Mouse (Mus musculus) liver, embryonic 14.5 days (tissue): Measurements from ENCODE around the gene Parp16. TPM values are rescaled to one million over a fixed set of nuclear protein-coding genes. Genes with fewer than 3 reads are reported as not detected.

Experiments used
- ATAC-seq: fragments of 200-750 bp; cut with Nextera tagmentation; 2 replicates; pipeline ENCODE4 v1.8.0; 2017; ENCODE audit warnings: moderate number of reproducible peaks, mild to moderate bottlenecking, moderate library complexity; ENCODE audit not compliant: insufficient read depth
- DNase-seq, 3 experiments: peaks; one replicate each; pipeline ENCODE4 v3.0.0-alpha.2; 2012 to 2013; ENCODE audit warnings: low read depth in 3 of 3, low spot score in 3 of 3
- H3K27ac ChIP-seq: fragments of 300-500 bp; sonication (generic); 2 replicates; pipeline ENCODE4 v1.5.1; 2014; ENCODE audit warnings: moderate library complexity, mild to moderate bottlenecking, control low read depth, inconsistent platforms
- H3K27me3 ChIP-seq: fragments of 300-500 bp; sonication (generic); 2 replicates; pipeline ENCODE4 v1.6.1; 2014; ENCODE audit warnings: mild to moderate bottlenecking, low read length, moderate library complexity; ENCODE audit not compliant: control insufficient read depth, insufficient read depth
- H3K36me3 ChIP-seq: fragments of 300-500 bp; sonication (generic); replicated peaks from 2 replicates; pipeline ENCODE4 v1.6.1; 2014; ENCODE audit warnings: low read depth; ENCODE audit not compliant: control insufficient read depth, insufficient read depth
- H3K4me1 ChIP-seq, 2 experiments: fragments of 200-500 bp in 1 of 2; fragments of 300-500 bp in 1 of 2; sonication (generic) in 1 of 2; replicated peaks; 2 replicates each; pipeline ENCODE4 v1.6.1; 2012 to 2014; ENCODE audit warnings: antibody characterized with exemption in 1 of 2, inconsistent platforms in 1 of 2, low read length in 1 of 2; ENCODE audit not compliant: control insufficient read depth in 2 of 2, insufficient read depth in 2 of 2
- H3K4me2 ChIP-seq: fragments of 300-500 bp; sonication (generic); 2 replicates; pipeline ENCODE4 v1.6.1; 2014; ENCODE audit warnings: low read depth, mild to moderate bottlenecking, control low read depth, moderate library complexity
- H3K4me3 ChIP-seq, 2 experiments: fragments of 200-500 bp in 1 of 2; fragments of 300-500 bp in 1 of 2; sonication (generic) in 1 of 2; 2 replicates each; pipeline ENCODE4 v1.5.1; 2012 to 2014; ENCODE audit warnings: low read depth in 2 of 2, low read length in 2 of 2, mild to moderate bottlenecking in 2 of 2, control low read depth in 1 of 2, inconsistent platforms in 1 of 2, moderate library complexity in 1 of 2; ENCODE audit not compliant: insufficient read depth in 1 of 2
- H3K9ac ChIP-seq: fragments of 300-500 bp; sonication (generic); replicated peaks from 2 replicates; pipeline ENCODE4 v1.6.1; 2014; ENCODE audit warnings: mild to moderate bottlenecking, control low read depth, moderate library complexity
- H3K9me3 ChIP-seq: fragments of 300-500 bp; sonication (generic); 2 replicates; pipeline ENCODE4 v1.6.1; 2016; ENCODE audit warnings: low read length, mixed read lengths; ENCODE audit not compliant: control insufficient read depth
- CTCF ChIP-seq: IDR thresholded peaks from 2 replicates; pipeline ENCODE4 v1.5.1; 2016; ENCODE audit warnings: antibody characterized with exemption, low read depth, control low read depth
- EP300 ChIP-seq: IDR thresholded peaks from 2 replicates; pipeline ENCODE4 v1.6.1; 2016; ENCODE audit warnings: antibody characterized with exemption, low read depth
- WGBS: fragments of 180-500 bp; shearing (Covaris S2); extraction: QIAGEN DNeasy Blood & Tissue Kit; methylation state at CpG from one replicate; pipeline ENCODE4 v1.1.7; 2014; ENCODE audit not compliant: insufficient replicate concordance; 5-methylcytosine and 5-hydroxymethylcytosine counted together
- polyA plus RNA-seq, 2 experiments: library from polyadenylated mRNA; depleted of rRNA in 1 of 2; stranded (reverse) in 1 of 2; unstranded in 1 of 2; fragments of >200 nt; fragmentation: Nextera tagmentation in 1 of 2; extraction: Ambion mirVana in 1 of 2; gene quantifications; 2 replicates each; pipeline versions ENCODE4 v1.2.1 to v1.2.3; 2012 to 2014

Parp16 gene
- polyA plus RNA-seq, 2 experiments: 5.7 to 7.2 TPM

DNA sequence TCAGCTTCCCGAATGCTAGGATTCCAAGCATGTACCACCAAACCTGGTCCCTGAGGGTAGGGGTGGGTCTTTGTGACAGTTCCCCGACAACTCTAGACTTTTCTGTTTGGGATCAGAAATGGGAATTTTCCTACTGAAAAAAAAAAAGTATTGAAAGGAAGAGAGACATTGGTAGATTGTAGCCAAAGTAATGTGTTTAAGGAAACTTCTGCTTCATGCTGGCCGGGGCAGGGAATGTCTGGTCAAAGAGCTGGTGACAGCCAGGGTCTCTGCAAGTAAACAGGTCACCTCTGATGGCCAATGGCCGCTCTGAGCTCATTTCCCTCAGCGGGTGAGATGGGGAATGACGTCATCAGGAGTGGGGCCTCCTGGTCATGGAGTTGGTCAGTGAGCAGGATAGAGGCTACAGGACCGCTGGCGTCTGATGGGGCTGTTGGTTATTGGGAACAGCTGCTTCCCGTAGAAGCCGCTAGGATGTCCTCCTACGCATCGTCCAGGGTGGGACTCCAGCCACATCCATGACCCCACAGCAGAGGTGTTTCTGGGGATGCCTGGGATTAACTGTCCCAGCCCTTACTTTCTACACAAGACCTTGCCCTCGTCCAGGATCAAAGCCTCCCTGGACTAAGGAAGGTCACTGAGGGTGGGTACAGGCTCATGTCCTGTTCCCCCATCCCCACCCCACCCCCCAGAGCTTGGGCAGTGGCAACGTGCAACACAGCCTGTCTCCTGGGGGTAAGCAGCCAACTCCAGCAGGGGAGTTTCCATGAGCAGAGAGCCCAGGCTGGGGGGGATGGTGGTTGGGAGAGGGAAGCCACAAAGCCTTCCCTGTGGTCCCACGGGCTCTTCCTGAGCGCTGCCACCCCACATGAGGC lies 52.6 kb downstream of the Parp16 start:
- Histone ChIP-seq H3K4me3 (no peak overlapping the region), H3K9ac (no peak overlapping the region), H3K27me3 (no peaks in the 10 kb centered on the region), H3K9me3 (no peaks in the 10 kb centered on the region), H3K27ac (no peak overlapping the region), H3K36me3 (no peaks in the 10 kb centered on the region), H3K4me1 (peaks cover 0 to 12% of the 10 kb centered on the region in 2 experiments; a peak in 2 of 4 replicates), H3K4me2 (no peak overlapping the region)
- DNase-seq: no peak
- no peak for TF ChIP-seq EP300
- no peak for TF ChIP-seq CTCF
- WGBS: 55% methylated on average over 16 of the region's 16 CpGs
- no peak for ATAC-seq

DNA sequence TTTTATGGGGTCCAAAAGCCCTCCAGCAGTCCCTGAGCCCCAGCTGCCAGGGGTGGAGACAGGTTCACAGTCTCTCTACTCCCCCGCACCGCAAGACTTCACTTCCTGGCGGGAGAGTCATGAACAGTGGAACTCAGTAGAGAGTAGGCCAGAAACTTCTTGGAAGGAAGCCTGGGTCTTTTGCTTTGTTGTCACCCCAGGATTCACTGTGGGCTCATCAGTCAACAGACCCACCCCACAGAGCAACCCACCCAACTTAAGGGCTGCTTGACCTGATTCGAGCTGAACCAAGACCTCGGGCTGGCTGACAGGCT lies 53.2 kb downstream of the Parp16 start:
- ATAC-seq: no peak
- Histone ChIP-seq H3K4me2 (no peak overlapping the region), H3K9ac (no peak overlapping the region), H3K9me3 (no peaks in the 10 kb centered on the region), H3K4me3 (no peak overlapping the region), H3K27me3 (no peaks in the 10 kb centered on the region), H3K27ac (no peak overlapping the region), H3K4me1 (peaks cover 0 to 12% of the 10 kb centered on the region in 2 experiments; a peak in 2 of 4 replicates), H3K36me3 (no peaks in the 10 kb centered on the region)
- DNase-seq: no peak
- TF ChIP-seq EP300: no peak
- TF ChIP-seq CTCF: no peak
- WGBS: 63% methylated on average over 5 of the region's 5 CpGs

DNA sequence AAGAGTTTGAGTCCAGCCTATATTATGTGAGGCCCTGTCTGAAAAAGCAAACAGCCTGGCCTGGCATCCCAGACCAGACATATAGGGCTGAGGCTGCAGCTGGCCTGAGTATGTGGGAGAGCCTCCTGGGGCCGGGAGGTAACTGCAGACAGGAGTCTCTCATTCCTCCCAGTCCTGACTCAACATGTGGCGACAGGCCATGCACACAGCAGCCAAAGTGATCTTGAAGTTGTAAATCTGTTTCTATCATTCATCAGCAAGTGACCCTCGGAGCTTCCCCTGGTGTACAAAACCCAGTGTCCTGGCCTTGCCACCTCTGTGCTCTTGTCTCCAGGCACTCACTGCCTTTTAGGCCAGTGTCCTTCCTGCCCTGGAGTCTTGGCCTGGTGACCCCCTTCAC lies 56.9 kb downstream of the Parp16 start:
- H3K4me1 ChIP-seq: no peaks in the 10 kb centered on the region
- 55% methylated on average over 3 of the region's 3 CpGs for WGBS
- DNase-seq (no peak), ATAC-seq (no peak)
- no peak overlapping the region for H3K9ac ChIP-seq
- no peak overlapping the region for H3K27ac ChIP-seq
- TF ChIP-seq CTCF (no peak), EP300 (no peak)
- no peaks in the 10 kb centered on the region for H3K27me3 ChIP-seq
- no peaks in the 10 kb centered on the region for H3K36me3 ChIP-seq
- no peak overlapping the region for H3K4me3 ChIP-seq
- no peaks in the 10 kb centered on the region for H3K9me3 ChIP-seq
- H3K4me2 ChIP-seq: no peak overlapping the region

DNA sequence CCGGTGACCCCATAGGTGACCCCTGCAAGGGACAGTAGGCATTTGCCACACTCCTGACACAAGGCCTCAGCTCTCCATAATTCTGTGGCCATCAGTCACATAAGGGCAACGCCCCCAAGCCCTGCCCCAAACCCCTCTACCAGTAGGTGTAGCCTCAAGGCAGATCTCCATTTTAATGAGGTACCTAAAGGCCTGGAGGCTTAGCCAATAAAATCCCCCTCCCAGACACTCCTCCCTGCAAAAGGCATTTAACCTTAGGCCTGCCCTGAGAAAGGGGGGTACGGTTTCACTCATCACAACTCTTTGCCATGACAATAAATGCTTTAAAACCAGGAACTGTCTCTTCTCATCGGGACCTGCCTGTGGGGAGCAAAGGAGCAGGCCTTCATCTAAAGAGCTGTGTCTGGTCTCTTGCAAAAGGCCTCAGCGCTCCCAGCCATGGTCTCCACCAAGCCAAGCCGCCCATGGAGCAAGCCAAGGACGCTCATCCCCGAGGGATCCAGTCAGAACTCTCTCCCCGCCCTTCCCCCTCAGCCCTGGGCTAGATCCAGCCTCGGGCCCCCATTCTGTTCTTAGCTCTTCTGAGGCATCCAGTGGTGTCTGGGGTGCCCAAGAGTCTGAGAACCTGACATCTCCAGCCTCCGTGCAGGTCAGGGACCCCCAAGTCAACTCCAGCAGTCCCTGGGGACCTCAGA lies 60.9 kb downstream of the Parp16 start:
- H3K27ac ChIP-seq: no peak overlapping the region

DNA sequence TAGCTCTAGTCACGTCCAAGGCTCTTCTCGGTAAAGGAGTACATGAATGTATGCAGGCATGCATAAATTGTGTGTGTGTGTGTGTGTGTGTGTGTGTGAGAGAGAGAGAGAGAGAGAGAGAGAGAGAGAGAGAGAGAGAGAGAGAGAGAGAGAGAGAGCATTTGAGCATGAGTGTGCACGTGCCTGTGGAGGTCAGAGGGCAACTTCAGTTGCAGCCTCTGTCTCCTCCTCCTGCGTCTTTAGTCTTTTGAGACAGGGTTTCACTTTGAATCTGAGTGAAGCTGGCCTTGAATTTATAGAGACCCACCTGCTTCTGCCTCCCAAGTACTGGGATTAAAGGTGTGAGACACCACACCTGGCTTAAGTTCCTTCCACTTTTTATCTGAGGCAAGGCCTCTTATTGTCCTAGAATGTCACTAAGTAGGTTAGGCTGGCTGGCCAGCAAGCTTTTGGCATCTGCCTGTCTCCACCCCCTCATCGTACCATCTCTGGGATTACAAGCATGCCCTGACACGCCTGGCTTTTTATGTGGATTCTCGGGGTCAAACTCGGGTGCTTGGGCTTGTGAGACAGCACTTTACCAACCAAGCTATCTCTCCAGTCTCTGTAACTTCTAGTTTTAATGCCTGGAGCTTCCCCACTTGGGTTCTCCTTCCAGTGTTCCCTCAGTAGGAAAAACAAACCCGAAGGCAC lies 62.2 kb downstream of the Parp16 start:
- H3K4me3 ChIP-seq: no peak overlapping the region
- no peak overlapping the region for H3K9ac ChIP-seq
- WGBS: 54% methylated on average over 9 of the region's 9 CpGs
- no peaks in the 10 kb centered on the region for H3K36me3 ChIP-seq
- ATAC-seq (no peak), DNase-seq (no peak)
- TF ChIP-seq EP300 (no peak), CTCF (no peak)
- no peak overlapping the region for H3K27ac ChIP-seq
- H3K4me2 ChIP-seq: no peak overlapping the region
- no peaks in the 10 kb centered on the region for H3K9me3 ChIP-seq
- no peaks in the 10 kb centered on the region for H3K27me3 ChIP-seq
- H3K4me1 ChIP-seq: no peaks in the 10 kb centered on the region

More for the DNA sequence above, 60.9 kb downstream of the Parp16 start:
- Histone ChIP-seq H3K4me3 (no peak overlapping the region), H3K9me3 (no peaks in the 10 kb centered on the region), H3K9ac (no peak overlapping the region), H3K4me1 (no peaks in the 10 kb centered on the region), H3K27me3 (no peaks in the 10 kb centered on the region), H3K36me3 (no peaks in the 10 kb centered on the region), H3K4me2 (no peak overlapping the region)
- no peak for ATAC-seq
- WGBS: 59% methylated on average over 11 of the region's 11 CpGs
- no peak for DNase-seq
- no peak for TF ChIP-seq EP300
- no peak for TF ChIP-seq CTCF
